Mouse (Mus musculus): ENCODE measurements around the gene Prlhr.

The Prlhr gene

GRCm38 (mm10) chr19:60432347-60433129 is 35.6 kb downstream of the Prlhr start:
- in situ Hi-C loops (cut with MseI, MboI): no loop called here

GRCm38 (mm10) chr19:60417611-60418010 is 50.5 kb downstream of the Prlhr start:
- in situ Hi-C loops (cut with MseI, MboI): no loop called here
